Mouse (Mus musculus): ENCODE measurements at regions not wholly inside any gene's neighbourhood (a gene's known extent, or its start where the extent isn't known, plus 50 kb on each side); places are given as distances from the start of the nearest gene placed in this dataset.

DNA sequence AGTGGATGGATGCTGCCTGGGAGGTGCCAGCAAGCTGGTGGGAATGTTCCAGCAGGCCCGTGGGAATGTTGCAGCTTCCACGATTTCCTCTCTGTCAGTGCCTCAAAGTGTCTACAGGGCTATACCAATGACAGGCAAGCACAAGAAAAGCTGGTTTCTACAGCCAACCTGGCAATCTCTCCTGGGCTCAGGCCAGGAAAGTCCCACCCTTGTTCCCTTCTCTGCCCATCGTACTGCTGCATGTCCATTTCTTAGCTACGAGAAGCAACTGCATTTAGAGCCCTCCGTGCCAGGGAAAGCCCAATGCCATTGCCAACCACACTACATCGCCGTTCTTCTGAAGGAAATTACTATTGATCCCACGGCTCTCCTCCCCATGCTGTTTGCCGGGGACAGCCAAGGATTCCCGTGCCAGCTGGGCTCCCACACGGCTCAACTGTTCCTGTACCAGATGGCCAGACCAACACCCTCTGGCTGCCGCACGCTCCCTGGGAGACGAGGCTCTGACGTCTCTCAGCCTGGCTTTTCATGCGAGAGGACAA lies 359.7 kb downstream of the Bcor start:
- peak; percentile 77 to 88 for DNase-seq

DNA sequence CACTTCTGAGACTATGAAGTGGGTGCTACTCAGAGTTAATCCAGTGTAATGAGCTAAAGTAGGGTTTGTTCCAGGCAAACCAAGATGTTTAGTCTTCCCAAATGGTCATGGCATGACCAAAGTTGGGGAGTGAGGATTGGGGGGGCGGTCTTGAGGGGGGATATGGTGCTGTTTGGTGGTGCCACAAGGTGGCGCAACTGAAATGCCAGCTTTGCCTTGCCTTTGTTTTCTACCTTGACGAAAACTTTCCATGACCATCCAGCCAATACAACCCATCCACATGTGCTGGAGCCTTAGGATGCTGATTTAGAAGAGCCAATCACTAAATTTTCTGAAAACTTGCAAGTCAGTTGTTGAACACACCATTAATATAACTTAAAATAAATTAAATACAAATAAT lies 358.9 kb downstream of the Bcor start:
- DNase-seq: peak in 1 of 2 experiments; percentile 31

DNA sequence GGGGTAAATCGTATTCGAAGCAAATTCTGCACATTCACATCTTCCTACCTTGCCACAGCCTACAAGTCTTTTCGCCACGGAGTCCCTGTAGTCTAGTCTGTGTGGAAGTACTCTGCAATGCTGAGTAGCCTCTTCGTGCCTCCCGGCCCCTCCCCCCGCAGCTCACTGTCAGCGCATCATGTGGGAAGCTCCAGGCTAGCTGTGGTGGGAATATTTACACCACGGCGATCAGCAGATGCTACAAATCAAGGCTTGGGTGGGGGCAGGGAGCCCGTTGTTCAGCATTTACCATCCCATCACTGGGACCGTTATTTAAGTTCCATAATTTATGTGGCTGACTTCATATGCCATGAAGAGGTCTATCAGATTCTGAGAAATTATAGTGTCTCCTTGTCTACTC lies 358.5 kb downstream of the Bcor start:
- DNase-seq: peak; percentile 32 to 53

DNA sequence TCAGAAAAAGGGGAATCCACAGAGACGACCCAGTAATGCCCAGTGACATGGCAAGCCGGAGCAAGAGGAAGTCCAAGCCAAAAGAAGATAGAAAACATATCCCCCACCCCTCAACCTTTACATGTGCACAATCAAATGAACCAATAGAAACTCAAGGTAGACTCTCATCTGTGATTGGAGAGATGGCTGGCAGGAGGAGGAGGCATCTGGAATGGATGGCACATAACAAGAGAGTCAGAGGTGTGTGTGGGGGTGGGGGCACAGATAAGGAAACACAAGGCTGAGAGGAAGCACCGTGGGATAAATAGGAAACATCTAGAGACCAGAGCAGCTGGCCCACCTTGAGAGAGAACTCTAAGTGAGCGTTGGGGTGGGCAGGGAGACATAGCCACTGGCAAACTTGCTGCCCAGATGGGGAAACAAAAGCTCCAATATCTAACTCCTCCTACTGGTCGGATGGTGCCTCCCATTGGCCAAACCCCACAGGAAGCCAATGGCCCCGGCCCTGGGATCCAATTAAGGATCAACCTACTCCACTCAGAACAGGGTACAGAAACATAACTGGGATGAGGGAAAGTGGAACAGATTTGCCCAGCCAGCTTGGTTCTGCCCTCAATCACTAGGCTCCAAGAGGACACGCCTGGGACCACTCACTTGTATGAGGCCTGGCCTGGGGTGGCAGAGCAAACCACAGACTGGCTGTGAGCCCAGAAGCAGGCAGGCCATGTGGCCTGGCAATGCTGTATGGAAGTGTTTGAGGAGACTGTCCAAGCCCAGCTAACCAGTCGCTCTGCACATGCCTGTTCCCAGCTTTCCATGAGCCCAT lies 357.9 kb downstream of the Bcor start:
- DNase-seq: peak; percentile 80 to 87

DNA sequence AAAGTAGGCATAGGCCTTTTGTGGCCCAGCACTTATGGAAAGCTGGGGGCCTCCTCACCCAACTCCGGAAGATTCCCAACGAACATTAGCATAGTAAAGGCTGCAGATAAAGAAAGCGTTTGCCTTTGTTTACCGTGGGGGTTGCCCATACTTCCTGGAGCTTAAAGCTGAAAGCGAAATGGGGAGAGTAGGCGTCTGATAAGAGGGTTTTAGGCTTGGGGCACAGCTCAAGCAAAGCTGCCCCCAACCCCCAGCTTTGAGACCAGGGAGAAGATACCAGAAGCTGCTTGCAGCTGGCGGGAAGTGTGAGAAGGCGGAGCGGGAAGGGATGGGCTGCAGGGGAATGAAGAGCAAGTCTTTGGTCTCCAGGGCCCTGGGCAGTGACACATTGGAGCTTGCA lies 356.9 kb downstream of the Bcor start:
- DNase-seq: no peak

DNA sequence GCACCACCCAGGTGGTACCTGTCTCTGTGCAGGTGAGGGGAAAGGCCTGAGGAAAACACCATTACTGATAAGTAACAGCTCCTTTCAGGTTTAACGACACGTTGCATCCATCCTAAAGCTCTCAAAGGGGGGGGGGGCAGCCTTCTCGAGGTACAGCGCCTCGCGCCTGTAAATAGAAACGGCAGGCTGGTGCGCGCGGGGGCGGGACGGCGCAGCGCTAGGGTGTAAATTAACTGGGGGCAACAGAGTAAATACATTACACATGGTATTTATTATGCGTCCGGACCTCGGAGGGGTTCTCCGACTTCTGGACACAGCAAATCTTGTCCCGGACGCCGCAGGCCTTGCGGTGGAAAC lies 353.3 kb downstream of the Bcor start:
- no peak for DNase-seq

DNA sequence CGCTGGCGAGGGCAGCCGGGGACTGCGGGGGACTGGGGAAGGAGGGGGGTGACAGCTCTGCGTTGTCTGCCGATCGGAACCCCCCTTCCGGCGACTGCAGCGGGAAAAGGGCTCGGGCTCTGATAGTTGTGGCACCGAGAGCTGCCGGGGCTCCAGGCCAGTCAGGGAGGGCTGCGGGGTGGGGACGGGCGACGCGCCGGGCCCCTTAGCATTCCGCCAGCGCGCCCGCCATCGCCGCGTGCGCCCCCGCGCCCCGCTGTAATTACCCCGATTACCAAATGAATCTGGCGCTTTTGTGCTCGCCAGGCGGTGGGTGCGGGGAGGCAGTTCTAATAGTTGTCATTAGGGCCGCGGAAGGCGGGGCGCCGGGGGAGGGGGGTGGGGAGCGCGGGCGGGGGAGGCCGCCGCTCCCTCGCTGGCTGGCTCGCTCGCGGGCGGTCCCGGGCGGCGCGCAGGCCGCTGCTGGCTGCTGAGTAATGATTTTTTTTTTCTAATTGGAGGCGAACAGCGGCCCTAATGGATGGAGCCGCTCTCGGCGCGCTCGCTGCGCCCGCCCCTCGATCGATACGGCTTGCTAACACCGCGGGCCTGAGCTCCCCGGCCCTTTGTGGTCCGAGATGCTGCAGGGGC lies 352.8 kb downstream of the Bcor start:
- DNase-seq: peak; percentile 41 to 58

DNA sequence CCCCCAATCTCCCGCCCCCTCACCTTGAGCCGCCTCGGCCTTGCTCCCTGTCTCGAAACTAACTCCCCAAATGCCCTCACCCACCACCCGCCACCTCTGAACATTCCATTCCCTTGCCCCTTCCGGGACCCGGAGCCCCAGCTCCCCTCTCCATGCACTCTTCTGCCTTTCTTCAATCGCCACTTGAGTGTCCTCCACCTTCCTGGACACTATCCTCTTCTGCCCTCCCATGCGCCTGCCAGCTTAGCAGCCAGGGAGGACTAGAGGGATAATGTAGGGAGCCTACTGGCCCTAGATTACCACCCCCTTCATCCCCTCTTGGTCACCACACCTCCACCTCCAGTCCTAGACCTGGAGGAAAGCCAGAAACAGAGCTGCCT lies 352.3 kb downstream of the Bcor start:
- peak in 1 of 2 experiments; percentile 26 for DNase-seq

DNA sequence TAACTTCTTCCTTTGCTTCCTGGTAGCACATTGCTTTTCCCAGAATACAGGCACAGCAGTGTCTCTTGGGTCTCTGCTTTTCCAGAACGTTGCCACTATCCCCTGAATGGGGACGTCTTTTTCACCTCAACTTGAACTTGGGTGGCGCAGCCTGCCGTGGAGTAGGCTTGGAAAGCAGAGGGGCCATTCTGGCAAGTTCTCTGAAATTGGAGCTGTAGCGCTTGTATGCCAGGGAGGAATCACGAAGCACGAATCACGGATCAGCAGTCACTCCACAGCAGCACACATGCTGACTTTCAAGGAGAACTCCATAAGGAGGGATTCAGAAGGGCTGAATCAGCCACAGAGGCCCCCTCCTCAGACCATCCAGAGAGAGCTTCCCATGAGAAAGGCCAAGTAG lies 351.2 kb downstream of the Bcor start:
- DNase-seq: no peak

DNA sequence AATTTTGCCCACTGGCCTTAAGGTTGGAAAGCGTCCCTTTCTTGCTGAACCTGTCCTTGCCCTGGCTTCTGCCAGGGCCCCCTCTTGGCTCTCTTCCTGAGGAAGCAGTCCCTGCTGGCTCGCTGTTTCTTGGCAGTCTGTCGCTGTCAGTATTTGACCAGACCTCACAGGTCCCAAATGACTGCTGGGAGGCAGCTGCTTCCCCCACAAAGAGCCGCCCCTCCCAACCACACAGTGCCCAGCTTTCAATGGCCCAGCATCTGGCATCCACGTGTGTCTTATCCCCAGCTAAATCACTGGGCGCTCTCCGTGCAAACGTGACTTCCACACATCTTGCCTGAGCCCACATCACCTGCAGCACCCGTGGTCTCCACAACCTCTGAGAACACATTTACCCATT lies 345.3 kb downstream of the Bcor start:
- DNase-seq: peak; percentile 74 to 82

DNA sequence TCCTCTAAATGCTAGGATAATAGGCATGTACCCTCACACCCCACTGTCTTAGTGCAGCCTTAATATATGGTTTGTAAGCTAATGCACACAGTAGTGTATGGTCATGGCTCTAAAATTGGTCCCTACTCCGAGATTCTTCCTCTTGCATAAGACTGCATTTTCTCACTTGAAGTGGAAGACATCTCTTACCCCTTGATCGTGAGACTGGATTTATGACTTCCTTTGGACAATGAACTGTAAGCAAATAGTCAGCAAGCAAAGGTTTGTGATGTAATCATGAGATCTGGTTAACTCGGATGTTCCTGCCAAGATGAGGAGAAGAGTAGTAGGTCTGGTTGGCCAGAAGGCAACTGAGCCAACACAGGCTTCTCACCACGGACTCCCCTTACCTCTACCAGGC lies 344.3 kb downstream of the Bcor start:
- DNase-seq: no peak

DNA sequence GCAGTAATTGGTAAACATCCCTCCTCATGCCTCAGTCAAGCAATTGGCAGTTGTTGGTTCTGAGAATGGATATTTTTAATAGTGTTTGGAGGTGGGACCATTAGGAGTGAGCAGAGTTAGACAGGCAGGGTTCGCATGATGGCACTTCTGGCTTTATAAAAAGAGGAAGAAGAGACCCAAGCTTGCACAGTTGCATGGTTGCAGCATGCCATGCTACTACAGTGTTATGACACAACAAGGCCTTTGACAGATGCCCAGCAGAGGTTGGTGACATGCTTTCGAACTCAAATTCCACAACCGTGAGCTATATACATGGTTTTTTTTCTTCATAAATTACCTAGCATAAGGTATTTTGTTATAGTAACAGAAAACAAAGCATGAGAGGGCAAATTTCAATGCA lies 341.5 kb downstream of the Bcor start:
- DNase-seq: no peak

DNA sequence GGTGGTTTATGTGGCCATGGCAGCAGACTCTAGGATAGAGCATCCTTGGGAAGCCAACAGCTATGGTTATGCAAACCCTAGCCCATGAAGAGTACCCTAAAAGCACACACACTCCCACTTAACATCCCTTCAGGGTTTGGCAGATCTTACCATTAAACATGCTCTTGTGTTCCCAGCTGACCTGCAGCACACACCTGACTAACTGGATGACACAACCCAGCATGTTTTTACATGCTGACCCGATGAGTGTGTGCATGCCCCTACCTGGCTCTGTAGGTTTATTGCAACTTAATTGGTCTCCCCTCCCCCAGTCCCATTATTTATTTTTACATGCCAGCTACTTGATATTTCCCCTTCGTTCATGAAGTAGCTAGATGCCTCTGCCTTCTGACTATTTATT lies 339.0 kb downstream of the Bcor start:
- DNase-seq: no peak

DNA sequence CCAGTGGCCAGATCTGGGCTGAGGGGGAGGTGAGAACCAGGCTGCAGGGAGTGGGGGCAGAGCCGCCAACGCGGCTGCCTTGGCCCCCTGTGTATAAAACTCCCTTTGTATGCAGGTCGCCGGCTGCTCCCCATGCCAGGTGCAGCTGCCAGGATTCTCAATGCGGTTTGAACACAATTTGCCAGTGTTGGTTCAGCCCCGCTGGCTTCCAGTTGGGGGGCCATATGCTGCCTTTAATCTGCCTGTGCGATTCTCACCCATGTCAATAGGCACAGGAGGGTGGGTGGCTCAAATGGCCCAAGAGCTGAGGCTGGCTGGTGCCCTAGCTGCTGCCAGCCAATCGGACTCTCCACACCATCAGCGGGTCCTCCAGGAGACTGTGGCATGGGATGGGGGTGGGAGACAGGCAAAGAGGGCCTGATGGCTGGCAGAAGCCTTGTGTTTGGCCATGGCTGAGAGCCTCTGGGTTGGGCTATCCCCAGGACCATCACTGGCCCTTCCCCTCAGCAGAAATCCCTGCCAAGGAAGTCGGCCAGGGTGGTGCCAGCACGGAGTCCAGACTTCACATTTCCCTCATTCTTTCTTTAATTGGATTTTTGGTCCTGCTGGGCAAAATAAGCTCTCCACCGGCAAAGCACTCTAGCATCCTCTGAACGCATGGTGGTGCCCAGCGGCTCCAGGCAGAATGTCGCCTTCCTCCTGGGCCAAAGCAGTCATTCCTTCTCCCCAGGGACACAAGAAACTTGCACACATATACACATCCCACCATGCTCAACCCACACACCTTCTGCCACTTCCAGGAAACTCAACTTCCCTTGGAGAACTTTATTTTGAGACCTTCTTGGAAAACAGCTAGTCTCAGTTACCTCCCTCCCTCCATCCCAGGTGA lies 338.0 kb downstream of the Bcor start:
- peak; percentile 84 to 92 for DNase-seq

DNA sequence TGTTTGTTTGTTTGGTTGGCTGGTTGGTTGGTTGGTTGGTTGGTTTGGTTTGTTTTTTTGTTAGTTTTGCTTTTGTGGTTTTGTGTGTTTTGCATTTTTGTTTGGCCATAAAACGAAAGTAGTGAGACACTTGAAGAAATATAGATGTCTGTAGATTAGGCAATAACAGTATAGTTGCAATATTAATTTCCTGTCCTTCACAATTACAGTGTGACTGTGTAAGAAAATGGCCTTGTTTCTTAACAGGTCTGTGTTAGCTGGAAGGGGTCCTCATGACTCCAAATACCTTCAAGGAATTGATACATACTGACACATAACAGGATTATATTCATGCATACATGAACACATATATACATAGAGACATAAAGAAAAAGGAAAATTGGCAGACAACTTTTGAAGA lies 334.2 kb downstream of the Bcor start:
- DNase-seq: no peak

DNA sequence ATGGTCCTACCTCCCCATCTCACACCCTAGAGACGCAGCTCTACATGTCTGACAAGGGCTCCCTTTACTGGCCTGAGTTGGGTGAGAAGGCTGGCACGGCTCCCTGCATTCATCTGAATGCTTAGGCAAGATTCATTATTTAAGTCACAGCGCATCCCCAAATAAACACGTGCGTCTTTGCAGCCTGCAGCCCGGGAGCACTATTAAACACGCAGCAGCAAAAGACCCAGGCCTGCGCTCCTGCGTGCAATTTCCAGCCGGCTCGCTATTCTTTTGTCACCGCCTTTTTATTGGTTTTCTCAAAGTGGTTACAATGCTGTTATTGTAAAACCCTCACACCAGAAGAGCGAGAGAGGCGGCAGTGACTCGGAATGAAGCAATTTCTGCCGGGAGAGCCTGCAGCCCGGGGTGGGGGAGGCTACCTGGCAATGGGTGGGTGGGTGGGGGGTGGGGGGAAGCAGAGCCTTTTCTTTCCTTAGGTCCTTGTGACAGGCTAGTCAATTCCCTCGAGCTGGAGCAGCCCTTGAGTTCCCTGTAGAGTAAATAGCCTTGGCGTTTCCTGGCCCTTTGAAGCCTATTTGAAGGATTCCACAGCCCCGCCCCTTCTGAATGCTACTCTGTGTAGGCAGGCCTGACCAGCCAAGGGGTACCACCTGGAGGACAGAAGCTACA lies 333.3 kb downstream of the Bcor start:
- peak in 1 of 2 experiments; percentile 31 for DNase-seq

DNA sequence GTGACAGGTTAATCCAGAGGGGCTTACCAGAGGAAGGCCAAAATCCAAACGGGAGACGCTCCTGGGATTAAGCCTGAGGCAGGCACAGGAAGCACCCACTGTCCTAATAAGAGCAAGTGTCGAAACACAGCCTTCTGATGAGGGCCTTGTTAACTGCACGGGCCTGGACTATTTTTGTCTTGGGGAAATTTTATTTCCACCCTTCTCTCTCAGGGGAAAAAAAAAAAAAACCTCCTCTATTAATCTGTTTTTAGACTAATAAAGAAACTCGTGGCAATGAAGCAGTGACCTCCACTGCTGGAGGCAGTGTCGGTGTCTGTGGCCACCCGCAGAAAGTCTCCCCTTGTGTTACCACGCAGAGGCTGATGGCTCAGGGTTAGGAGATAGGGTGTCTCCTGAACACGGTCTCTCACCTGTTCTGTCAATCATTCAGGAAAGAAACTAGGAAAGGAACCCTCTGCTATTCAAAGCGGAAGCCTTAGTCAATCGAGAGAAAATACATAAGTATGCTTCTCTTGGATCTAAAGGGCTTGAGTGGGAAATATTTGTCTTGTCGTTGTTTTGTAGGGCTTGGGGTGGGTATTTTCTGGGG lies 330.6 kb downstream of the Bcor start:
- no peak for DNase-seq

DNA sequence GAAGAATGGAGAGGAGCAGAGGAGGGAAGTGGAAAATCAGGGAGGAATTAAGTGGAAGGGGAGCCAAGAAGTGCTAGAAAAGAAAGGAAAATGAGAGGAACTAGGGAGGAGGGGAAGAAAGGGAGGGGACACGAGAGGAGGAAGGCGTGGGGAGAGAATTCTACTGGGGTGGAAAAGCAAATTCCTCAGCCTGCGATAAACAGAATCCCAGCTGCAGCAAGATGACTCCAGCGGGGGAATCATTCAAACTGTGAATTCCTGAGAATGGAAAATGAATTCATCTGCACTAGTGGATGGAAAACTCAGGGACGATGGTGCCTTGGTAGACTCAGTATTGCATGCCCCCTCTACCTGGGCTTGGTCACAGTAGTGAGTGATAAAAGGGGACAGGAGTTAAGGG lies 322.6 kb downstream of the Bcor start:
- no peak for DNase-seq

DNA sequence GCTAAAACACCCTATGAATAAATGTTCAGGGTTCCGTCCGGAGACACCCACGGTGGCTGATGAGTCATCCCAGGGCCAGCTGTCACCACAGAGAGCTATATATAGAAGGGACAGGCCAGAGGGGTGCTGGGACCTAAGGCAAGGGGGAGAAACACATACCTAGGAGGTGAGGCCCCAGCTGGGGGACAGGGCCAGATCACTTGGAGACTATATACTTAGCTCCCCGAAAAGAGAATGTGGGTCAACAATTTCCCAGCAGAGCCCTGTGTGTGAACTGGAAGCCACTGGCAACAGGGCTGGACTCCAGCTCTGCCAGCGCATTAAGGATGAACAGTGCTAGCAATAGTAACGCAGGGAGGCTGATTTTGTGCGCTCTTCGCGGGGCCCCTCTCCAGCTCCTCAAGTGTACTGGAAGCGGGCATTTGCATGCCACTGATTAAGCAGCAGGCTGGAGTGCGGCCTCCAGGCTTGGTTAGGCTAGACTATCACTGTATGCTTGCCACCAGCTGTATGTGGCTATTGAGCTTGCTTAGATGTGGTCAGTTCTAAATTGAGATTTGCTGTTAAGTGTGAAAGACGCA lies 320.4 kb downstream of the Bcor start:
- DNase-seq: peak; percentile 29 to 40

DNA sequence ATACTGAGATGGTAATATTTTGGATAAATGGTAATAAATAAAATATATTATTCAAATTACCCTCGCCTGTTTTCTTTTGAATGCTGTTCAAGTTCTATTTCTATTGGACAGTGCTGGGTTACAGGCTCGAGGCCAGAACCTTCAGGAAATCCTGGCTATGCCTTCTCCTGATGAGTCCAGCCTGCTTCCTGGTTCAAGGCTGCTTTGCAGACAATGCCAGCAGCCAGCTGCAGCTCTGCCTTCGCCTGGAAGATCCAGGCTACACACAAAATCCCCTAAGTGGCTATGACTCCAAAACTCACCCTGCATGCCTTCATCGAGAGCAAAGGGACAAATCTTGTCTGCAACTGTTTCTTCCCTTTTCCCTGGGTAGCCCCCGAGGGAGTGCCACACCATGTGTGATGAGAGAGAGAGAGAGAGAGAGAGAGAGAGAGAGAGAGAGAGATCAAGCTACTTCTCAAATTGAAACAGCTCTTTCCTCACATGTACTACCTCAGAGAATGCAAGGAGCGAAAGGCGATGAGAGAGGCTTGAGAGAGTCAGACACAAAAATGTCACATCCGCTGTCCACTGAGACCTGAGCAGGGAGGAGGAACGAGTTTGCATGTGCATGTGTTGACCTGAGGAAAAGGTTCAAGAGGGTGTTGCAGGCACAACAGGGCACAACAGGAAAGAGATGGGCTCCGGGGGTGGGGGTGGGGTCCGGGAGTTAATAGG lies 319.7 kb downstream of the Bcor start:
- DNase-seq: peak; percentile 50 to 70

DNA sequence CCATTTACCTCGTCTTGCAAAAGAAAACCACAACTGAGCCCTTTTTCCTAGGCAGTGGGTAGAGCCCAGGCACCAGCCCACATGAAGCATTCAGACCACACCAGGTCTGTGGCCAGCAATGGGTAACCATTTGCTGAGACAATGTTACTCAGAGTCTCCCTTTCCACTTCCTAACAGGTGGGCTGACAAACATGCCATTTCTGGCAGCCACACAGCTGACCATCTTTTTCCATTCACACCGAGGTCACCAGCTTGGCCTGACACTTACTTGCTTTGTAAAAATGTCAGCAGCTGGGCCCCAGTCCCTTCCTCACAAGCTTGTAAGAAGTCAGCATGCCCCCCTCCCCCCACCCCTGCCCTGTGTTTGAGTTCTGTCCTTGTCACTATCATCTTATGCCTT lies 314.6 kb downstream of the Bcor start:
- no peak for DNase-seq

Data from cerebellum, postnatal 10 days (tissue).